Mouse (Mus musculus): Measurements from ENCODE around the gene Fbxo21. TPM values are rescaled to one million over a fixed set of nuclear protein-coding genes. Genes with fewer than 3 reads are reported as not detected.

Gene Fbxo21
- polyA plus RNA-seq, 1 experiment from 2014 or later: 82.9 TPM

GRCm38 (mm10) chr5:117989773-117990172, 13.2 kb downstream of the Fbxo21 start:
- Histone ChIP-seq H3K9me3 (ENCODE audit: control insufficient read depth, low read length) (no peaks in the 10 kb centered on the region), H3K4me3 (ENCODE audit: low read length) (no peak overlapping the region), H3K36me3 (ENCODE audit: control insufficient read depth, insufficient read depth, low read length) (peaks cover 97% of the 10 kb centered on the region), H3K27ac (ENCODE audit: low read depth, low read length) (no peak overlapping the region), H3K4me1 (ENCODE audit: control insufficient read depth, insufficient read depth, low read length) (no peaks in the 10 kb centered on the region), H3K4me2 (replicated peaks; ENCODE audit: low read depth, low read length) (no peak overlapping the region), H3K9ac (ENCODE audit: low read depth, low read length) (no peak overlapping the region), H3K27me3 (ENCODE audit: control insufficient read depth, insufficient read depth, low read length) (no peaks in the 10 kb centered on the region)
- WGBS: 88% methylated on average over 6 of the region's 6 CpGs
- ATAC-seq (ENCODE audit: low FRiP score, low TSS enrichment): no peak

- H3K9ac ChIP-seq (ENCODE audit: low read depth, low read length): no peak overlapping the region
- H3K4me3 ChIP-seq (ENCODE audit: low read length): no peak overlapping the region
- H3K36me3 ChIP-seq (ENCODE audit: control insufficient read depth, insufficient read depth, low read length): peaks cover 97% of the 10 kb centered on the region
- no peaks in the 10 kb centered on the region for H3K4me1 ChIP-seq (ENCODE audit: control insufficient read depth, insufficient read depth, low read length)
- H3K4me2 ChIP-seq (replicated peaks; ENCODE audit: low read depth, low read length): no peak overlapping the region
- WGBS: 79% methylated on average over 3 of the region's 3 CpGs
- H3K27me3 ChIP-seq (ENCODE audit: control insufficient read depth, insufficient read depth, low read length): no peaks in the 10 kb centered on the region
- no peak overlapping the region for H3K27ac ChIP-seq (ENCODE audit: low read depth, low read length)
- no peaks in the 10 kb centered on the region for H3K9me3 ChIP-seq (ENCODE audit: control insufficient read depth, low read length)
- no peak for ATAC-seq (ENCODE audit: low FRiP score, low TSS enrichment)
Measured at GRCm38 (mm10) chr5:117990957-117991356, 14.4 kb downstream of the Fbxo21 start.

DNA sequence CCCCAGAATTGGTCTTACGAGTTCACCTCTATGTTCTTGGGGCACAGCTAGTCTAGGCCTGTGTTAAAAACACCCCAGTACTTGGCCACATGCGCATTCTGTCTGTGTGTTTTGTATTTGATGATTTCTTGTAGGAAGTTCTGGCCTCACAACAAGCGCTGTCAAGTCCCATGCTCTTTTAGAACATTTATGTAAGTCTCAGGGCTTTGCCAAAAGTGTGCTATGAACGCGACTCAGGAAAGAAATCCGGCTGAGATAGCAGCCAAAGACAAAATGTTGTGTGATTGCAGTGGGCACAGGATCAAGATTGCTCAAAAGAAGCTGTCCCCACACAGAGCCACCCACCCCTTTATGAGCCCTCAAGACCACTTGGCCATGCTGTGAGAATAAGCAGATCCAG, 17.0 kb downstream of the Fbxo21 start:
- Histone ChIP-seq H3K36me3 (ENCODE audit: control insufficient read depth, insufficient read depth, low read length) (peaks cover 95% of the 10 kb centered on the region), H3K9me3 (ENCODE audit: control insufficient read depth, low read length) (no peaks in the 10 kb centered on the region), H3K27ac (ENCODE audit: low read depth, low read length) (no peak overlapping the region), H3K9ac (ENCODE audit: low read depth, low read length) (no peak overlapping the region), H3K4me2 (replicated peaks; ENCODE audit: low read depth, low read length) (no peak overlapping the region), H3K4me3 (ENCODE audit: low read length) (no peak overlapping the region), H3K4me1 (ENCODE audit: control insufficient read depth, insufficient read depth, low read length) (no peaks in the 10 kb centered on the region), H3K27me3 (ENCODE audit: control insufficient read depth, insufficient read depth, low read length) (no peaks in the 10 kb centered on the region)
- 91% methylated on average over 6 of the region's 6 CpGs for WGBS
- ATAC-seq (ENCODE audit: low FRiP score, low TSS enrichment): no peak

GRCm38 (mm10) chr5:117995372-117995901, 18.9 kb downstream of the Fbxo21 start:
- WGBS: 94% methylated on average over 8 of the region's 8 CpGs
- Histone ChIP-seq H3K4me3 (ENCODE audit: low read length) (no peak overlapping the region), H3K4me2 (replicated peaks; ENCODE audit: low read depth, low read length) (no peak overlapping the region), H3K27me3 (ENCODE audit: control insufficient read depth, insufficient read depth, low read length) (no peaks in the 10 kb centered on the region), H3K9ac (ENCODE audit: low read depth, low read length) (no peak overlapping the region), H3K4me1 (ENCODE audit: control insufficient read depth, insufficient read depth, low read length) (no peaks in the 10 kb centered on the region), H3K27ac (ENCODE audit: low read depth, low read length) (no peak overlapping the region), H3K9me3 (ENCODE audit: control insufficient read depth, low read length) (no peaks in the 10 kb centered on the region), H3K36me3 (ENCODE audit: control insufficient read depth, insufficient read depth, low read length) (peaks cover 96% of the 10 kb centered on the region)
- no peak for ATAC-seq (ENCODE audit: low FRiP score, low TSS enrichment)

GRCm38 (mm10) chr5:117995911-117996310, 19.4 kb downstream of the Fbxo21 start:
- no peaks in the 10 kb centered on the region for H3K27me3 ChIP-seq (ENCODE audit: control insufficient read depth, insufficient read depth, low read length)
- no peak for ATAC-seq (ENCODE audit: low FRiP score, low TSS enrichment)
- H3K9ac ChIP-seq (ENCODE audit: low read depth, low read length): no peak overlapping the region
- H3K4me1 ChIP-seq (ENCODE audit: control insufficient read depth, insufficient read depth, low read length): no peaks in the 10 kb centered on the region
- 89% methylated on average over 6 of the region's 6 CpGs for WGBS
- H3K9me3 ChIP-seq (ENCODE audit: control insufficient read depth, low read length): no peaks in the 10 kb centered on the region
- no peak overlapping the region for H3K4me2 ChIP-seq (replicated peaks; ENCODE audit: low read depth, low read length)
- peaks cover 96% of the 10 kb centered on the region for H3K36me3 ChIP-seq (ENCODE audit: control insufficient read depth, insufficient read depth, low read length)
- H3K27ac ChIP-seq (ENCODE audit: low read depth, low read length): no peak overlapping the region
- H3K4me3 ChIP-seq (ENCODE audit: low read length): no peak overlapping the region

- no peak overlapping the region for H3K4me3 ChIP-seq (ENCODE audit: low read length)
- H3K27me3 ChIP-seq (ENCODE audit: control insufficient read depth, insufficient read depth, low read length): no peaks in the 10 kb centered on the region
- no peaks in the 10 kb centered on the region for H3K9me3 ChIP-seq (ENCODE audit: control insufficient read depth, low read length)
- no peak overlapping the region for H3K27ac ChIP-seq (ENCODE audit: low read depth, low read length)
- ATAC-seq (ENCODE audit: low FRiP score, low TSS enrichment): no peak
- no peaks in the 10 kb centered on the region for H3K4me1 ChIP-seq (ENCODE audit: control insufficient read depth, insufficient read depth, low read length)
- 90% methylated on average over 6 of the region's 6 CpGs for WGBS
- H3K9ac ChIP-seq (ENCODE audit: low read depth, low read length): no peak overlapping the region
- H3K36me3 ChIP-seq (ENCODE audit: control insufficient read depth, insufficient read depth, low read length): peaks cover 94% of the 10 kb centered on the region
- no peak overlapping the region for H3K4me2 ChIP-seq (replicated peaks; ENCODE audit: low read depth, low read length)
Measured at GRCm38 (mm10) chr5:117996581-117996980, 20.1 kb downstream of the Fbxo21 start.

GRCm38 (mm10) chr5:117997434-117997970, 21.0 kb downstream of the Fbxo21 start:
- WGBS: 83% methylated on average over 10 of the region's 10 CpGs
- H3K27me3 ChIP-seq (ENCODE audit: control insufficient read depth, insufficient read depth, low read length): no peaks in the 10 kb centered on the region
- H3K27ac ChIP-seq (ENCODE audit: low read depth, low read length): no peak overlapping the region
- no peak overlapping the region for H3K4me3 ChIP-seq (ENCODE audit: low read length)
- H3K9ac ChIP-seq (ENCODE audit: low read depth, low read length): no peak overlapping the region
- H3K36me3 ChIP-seq (ENCODE audit: control insufficient read depth, insufficient read depth, low read length): peaks cover 94% of the 10 kb centered on the region
- no peaks in the 10 kb centered on the region for H3K4me1 ChIP-seq (ENCODE audit: control insufficient read depth, insufficient read depth, low read length)
- H3K4me2 ChIP-seq (replicated peaks; ENCODE audit: low read depth, low read length): no peak overlapping the region
- no peaks in the 10 kb centered on the region for H3K9me3 ChIP-seq (ENCODE audit: control insufficient read depth, low read length)
- ATAC-seq (ENCODE audit: low FRiP score, low TSS enrichment): 0 out of 2 replicates have a peak, but pooled peaks have one; percentile 10

GRCm38 (mm10) chr5:117999061-117999460, 22.5 kb downstream of the Fbxo21 start:
- Histone ChIP-seq H3K4me2 (replicated peaks; ENCODE audit: low read depth, low read length) (no peak overlapping the region), H3K4me3 (ENCODE audit: low read length) (no peak overlapping the region), H3K27ac (ENCODE audit: low read depth, low read length) (no peak overlapping the region), H3K9me3 (ENCODE audit: control insufficient read depth, low read length) (no peaks in the 10 kb centered on the region), H3K27me3 (ENCODE audit: control insufficient read depth, insufficient read depth, low read length) (no peaks in the 10 kb centered on the region), H3K9ac (ENCODE audit: low read depth, low read length) (no peak overlapping the region), H3K36me3 (ENCODE audit: control insufficient read depth, insufficient read depth, low read length) (peaks cover 95% of the 10 kb centered on the region), H3K4me1 (ENCODE audit: control insufficient read depth, insufficient read depth, low read length) (no peaks in the 10 kb centered on the region)
- ATAC-seq (ENCODE audit: low FRiP score, low TSS enrichment): no peak
- 86% methylated on average over 7 of the region's 7 CpGs for WGBS

- WGBS: 82% methylated on average over 11 of the region's 11 CpGs
- no peak for ATAC-seq (ENCODE audit: low FRiP score, low TSS enrichment)
- no peak overlapping the region for H3K27ac ChIP-seq (ENCODE audit: low read depth, low read length)
Measured at GRCm38 (mm10) chr5:117999584-117999983, 23.1 kb downstream of the Fbxo21 start.

More at GRCm38 (mm10) chr5:117999584-117999983, 23.1 kb downstream of the Fbxo21 start:
- Histone ChIP-seq H3K36me3 (ENCODE audit: control insufficient read depth, insufficient read depth, low read length) (peaks cover 93% of the 10 kb centered on the region), H3K9me3 (ENCODE audit: control insufficient read depth, low read length) (no peaks in the 10 kb centered on the region), H3K4me2 (replicated peaks; ENCODE audit: low read depth, low read length) (no peak overlapping the region), H3K4me1 (ENCODE audit: control insufficient read depth, insufficient read depth, low read length) (no peaks in the 10 kb centered on the region), H3K9ac (ENCODE audit: low read depth, low read length) (no peak overlapping the region), H3K27me3 (ENCODE audit: control insufficient read depth, insufficient read depth, low read length) (no peaks in the 10 kb centered on the region), H3K4me3 (ENCODE audit: low read length) (no peak overlapping the region)
